Mouse (Mus musculus): ENCODE measurements around the gene Atp5g2. TPM values are rescaled to one million over a fixed set of nuclear protein-coding genes. Genes with fewer than 3 reads are reported as not detected.

The Atp5g2 gene
- polyA plus RNA-seq (2012) = 113 and 127 TPM in 2 replicates

GRCm38 (mm10) chr15:102672215-102673071 lies at the start of gene Atp5g2:
Gene Atp5g2 (minus strand): TSS chr15:102672352.

GRCm38 (mm10) chr15:102624970-102625686 lies 47.0 kb downstream of the Atp5g2 start, which contains the start of the genes Gm28047 and Atf7:
Gene Gm28047 (minus strand): TSS chr15:102625067.
Gene Atf7 (minus strand): TSS chr15:102625464.

Other genes with a start within 250 kb of the Atp5g2 start
- gene Amhr2, start 227.0 kb downstream of the Atp5g2 start, polyA plus RNA-seq (2012) = 0.10 TPM in 2 replicates
- 134 and 138 TPM in 2 replicates for gene Prr13, start 213.3 kb downstream of the Atp5g2 start, polyA plus RNA-seq (2012)
- gene Pcbp2, start 201.8 kb downstream of the Atp5g2 start, polyA plus RNA-seq (2012) = 745 and 751 TPM in 2 replicates
- not detected in 2 replicates for gene Gm10337, start 168.6 kb downstream of the Atp5g2 start, polyA plus RNA-seq (2012)
- 0.26 and 0.75 TPM in 2 replicates for gene Map3k12, start 155.3 kb downstream of the Atp5g2 start, polyA plus RNA-seq (2012)
- 70.8 and 71.1 TPM in 2 replicates for gene Tarbp2, start 154.2 kb downstream of the Atp5g2 start, polyA plus RNA-seq (2012)
- 1.0 and 2.2 TPM in 2 replicates for gene Npff, start 147.4 kb downstream of the Atp5g2 start, polyA plus RNA-seq (2012)
- gene Gm28047, start 47.3 kb downstream of the Atp5g2 start, polyA plus RNA-seq (2012) = not detected in 2 replicates
- gene Atf7, start 46.9 kb downstream of the Atp5g2 start, polyA plus RNA-seq (2012) = 13.2 and 19.2 TPM in 2 replicates
- gene Calcoco1, start 49.8 kb upstream of the Atp5g2 start, polyA plus RNA-seq (2012) = 23.2 and 31.0 TPM in 2 replicates
- gene Hoxc13, start 248.8 kb upstream of the Atp5g2 start, polyA plus RNA-seq (2012) = 0.04 TPM in 1 of 2 replicates, not detected in the other